Mouse (Mus musculus) liver, embryonic 14.5 days (tissue): ENCODE measurements around the gene Gbgt1.

Experiments
- CTCF ChIP-seq: IDR thresholded peaks from 2 replicates; pipeline ENCODE4 v1.5.1; 2016; ENCODE audit warnings: antibody characterized with exemption, low read depth, control low read depth
- EP300 ChIP-seq: IDR thresholded peaks from 2 replicates; pipeline ENCODE4 v1.6.1; 2016; ENCODE audit warnings: antibody characterized with exemption, low read depth

GRCm38 (mm10) chr2:28545976-28546375, 49.3 kb downstream of the Gbgt1 start:
- TF ChIP-seq CTCF (no peak), EP300 (no peak)
